Mouse (Mus musculus): ENCODE results near the gene Mylk4.

DNA sequence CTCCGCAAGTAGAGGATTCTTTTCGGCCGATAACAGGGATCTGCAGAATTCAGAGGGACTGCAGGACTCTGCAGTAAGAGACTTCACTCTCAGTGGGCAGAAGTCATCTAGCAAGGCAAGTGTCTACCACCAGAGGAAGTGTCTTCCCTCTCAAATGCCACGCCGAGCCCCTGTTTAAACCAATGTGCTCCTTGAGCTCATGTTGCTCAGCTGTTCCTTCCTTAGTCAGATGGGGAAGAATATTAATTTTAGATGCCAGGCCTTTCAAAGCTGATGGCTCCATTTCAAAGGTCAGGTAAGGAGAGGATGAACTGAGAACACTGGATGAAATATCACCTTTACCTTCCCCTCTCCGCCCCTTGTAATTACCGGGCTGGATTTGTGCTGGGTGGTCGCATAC lies at the start of gene Mylk4:
- no peak for TF ChIP-seq CTCF (conservative IDR thresholded peaks at IDR 0.05; ENCODE audit: insufficient read depth, insufficient read length, low read depth, low read length)
- no peak for TF ChIP-seq POLR2A (IDR thresholded peaks at IDR 0.05; ENCODE audit: low read depth, low read length)

Data from kidney, adult 2 months (tissue).